Mouse (Mus musculus) right cerebral cortex, adult 18-20 months (tissue): ENCODE results near the gene Hs6st3.
A peak's percentile ranks its signal among the peaks of the same experiment; 100 is the strongest.

Source experiments
- DNase-seq: peaks from one replicate; pipeline ENCODE4 v3.0.0; 2022; ENCODE audit warnings: mixed read lengths

Gene Hs6st3

DNA sequence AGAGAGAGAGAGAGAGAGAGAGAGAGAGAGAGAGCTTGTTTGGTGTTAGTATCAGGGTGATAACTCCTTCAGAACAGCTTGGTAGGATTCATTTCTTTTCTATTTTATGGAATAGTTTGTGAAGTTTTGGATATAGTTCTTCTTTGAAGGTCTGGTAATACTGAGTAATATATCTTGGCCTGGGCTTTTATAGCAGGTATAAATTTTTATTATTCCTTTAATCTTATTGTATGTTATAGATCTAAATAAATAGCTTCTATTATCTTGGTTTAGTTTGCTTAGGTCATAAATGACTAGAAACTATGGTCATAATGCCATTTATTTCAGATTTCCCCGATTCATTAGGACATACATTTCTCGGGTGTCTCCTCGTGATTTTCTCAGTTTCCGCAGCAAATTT, 675.8 kb downstream of the Hs6st3 start:
- no peak for DNase-seq

GRCm38 (mm10) chr14:119815616-119816015, 677.5 kb downstream of the Hs6st3 start:
- DNase-seq, result no peak

- no peak for DNase-seq
These were observed 682.4 kb downstream of the Hs6st3 start for GRCm38 (mm10) chr14:119820562-119820961.

- DNase-seq, result no peak
These were observed 693.2 kb downstream of the Hs6st3 start for GRCm38 (mm10) chr14:119831165-119832011.

DNA sequence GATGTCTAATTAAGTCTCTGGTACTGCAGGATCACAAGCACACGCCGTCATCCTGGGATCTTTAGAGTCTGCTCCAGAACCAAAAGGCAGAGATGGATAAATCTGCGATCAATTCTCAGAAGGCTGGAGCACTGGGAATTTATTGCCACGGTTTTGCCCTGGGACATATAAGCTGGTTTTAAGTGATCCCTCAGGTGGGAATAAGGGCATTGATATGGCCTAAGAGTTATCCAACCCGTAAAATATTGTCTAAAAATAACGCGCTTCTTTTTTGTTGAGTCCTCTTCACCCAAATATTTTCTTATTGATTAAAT, 693.8 kb downstream of the Hs6st3 start:
- no peak for DNase-seq

DNA sequence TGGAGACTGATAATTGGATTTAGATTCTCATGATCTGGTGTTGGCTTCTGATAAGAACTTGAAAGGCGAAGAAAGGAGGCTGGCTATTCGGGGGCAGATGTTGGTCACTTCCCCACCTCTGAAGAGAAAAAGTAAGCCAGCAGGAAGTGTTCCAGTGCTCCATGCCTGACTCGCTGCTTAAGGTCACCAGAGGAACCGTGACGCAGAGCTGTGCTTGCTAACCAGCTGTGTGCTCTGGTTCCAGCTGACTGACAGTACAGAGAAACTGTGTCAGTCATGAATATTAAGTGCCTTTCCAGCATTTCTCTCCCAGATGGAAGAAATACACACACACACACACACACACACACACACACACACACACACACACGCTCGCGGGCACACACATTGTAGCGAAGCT, 694.8 kb downstream of the Hs6st3 start:
- DNase-seq, result no peak

DNA sequence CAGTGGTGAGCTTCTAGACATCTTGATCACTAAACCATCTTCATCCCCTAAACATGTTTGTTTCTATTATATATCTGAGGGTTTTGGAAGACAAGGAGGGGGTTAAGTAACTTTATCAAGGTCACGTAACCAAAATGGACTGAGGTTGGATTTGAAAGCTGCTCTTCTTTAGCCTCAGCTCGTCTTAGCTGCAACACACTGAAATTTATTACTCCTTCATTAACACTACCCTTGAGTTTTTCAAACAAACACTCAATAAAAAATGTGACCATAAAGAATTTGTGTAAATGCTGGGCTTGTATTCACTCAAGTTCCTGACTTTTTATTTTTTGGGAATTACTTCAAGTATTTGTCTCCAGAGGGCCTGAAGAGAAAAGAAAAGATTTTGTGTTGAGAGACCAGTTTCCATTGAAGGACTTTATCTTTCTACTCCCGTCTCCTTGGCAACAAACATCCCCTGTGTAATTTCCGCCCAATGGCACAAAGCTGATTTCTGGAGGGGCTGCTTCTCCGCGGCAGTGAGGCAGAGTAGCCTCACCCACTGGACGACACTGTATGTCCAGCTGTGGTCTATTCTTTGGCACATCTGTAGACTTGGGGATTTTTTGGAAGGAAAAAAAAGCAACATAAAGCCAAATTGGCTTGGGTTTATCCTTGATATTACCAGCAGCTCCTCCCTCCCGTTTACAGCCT, 696.0 kb downstream of the Hs6st3 start:
- no peak for DNase-seq

- no peak for DNase-seq
These were observed 697.9 kb downstream of the Hs6st3 start for GRCm38 (mm10) chr14:119836051-119836450.

- peak; percentile 46 for DNase-seq
These were observed 709.4 kb downstream of the Hs6st3 start for GRCm38 (mm10) chr14:119847540-119847939.

DNA sequence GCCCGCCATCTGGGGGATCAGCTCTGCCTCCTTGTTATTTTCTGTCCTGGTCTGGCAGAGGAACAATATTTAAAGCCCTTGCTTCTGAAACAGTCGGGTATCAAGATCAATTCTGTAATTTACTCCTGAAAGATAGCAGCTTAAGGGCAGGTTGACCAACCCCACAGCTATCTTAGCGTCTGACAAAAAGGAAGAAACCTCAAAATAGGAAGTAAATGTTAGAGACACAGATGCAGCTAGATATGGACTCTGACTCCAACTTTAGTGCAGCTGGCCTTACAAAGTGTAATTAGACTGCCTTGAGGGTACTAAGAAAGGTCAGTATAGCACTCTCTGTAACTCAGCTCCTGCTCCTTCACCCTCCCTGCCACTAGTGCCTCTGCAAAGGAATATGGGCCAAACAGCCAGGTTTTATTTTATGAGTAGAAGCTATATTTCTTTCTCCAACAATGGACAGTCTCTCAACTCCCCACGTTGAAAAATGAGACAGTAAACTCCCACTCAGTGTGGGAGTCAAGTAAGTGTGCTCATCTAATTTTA, 710.7 kb downstream of the Hs6st3 start:
- no peak for DNase-seq

DNA sequence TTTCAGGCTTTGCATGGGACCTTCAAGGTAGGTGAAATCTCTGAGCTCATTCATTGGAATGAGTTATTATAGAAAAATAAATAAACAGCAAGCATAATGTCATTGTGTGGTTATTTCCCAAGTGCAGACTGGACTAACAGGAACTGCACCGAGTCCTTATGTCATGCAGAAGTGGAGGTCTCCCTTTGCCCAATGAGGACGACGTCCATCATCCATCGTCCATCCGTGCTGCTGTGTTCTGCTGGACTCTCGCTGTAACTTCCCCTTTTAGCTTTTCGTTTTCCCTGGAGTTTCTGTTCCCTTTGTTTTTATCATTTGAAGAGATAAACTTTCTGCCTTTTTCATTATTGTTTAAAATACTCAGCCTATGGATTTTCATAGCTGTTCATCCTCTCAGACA, 711.2 kb downstream of the Hs6st3 start:
- DNase-seq, result no peak

- peak; percentile 37 for DNase-seq
These were observed 714.0 kb downstream of the Hs6st3 start for GRCm38 (mm10) chr14:119852139-119852538.

DNA sequence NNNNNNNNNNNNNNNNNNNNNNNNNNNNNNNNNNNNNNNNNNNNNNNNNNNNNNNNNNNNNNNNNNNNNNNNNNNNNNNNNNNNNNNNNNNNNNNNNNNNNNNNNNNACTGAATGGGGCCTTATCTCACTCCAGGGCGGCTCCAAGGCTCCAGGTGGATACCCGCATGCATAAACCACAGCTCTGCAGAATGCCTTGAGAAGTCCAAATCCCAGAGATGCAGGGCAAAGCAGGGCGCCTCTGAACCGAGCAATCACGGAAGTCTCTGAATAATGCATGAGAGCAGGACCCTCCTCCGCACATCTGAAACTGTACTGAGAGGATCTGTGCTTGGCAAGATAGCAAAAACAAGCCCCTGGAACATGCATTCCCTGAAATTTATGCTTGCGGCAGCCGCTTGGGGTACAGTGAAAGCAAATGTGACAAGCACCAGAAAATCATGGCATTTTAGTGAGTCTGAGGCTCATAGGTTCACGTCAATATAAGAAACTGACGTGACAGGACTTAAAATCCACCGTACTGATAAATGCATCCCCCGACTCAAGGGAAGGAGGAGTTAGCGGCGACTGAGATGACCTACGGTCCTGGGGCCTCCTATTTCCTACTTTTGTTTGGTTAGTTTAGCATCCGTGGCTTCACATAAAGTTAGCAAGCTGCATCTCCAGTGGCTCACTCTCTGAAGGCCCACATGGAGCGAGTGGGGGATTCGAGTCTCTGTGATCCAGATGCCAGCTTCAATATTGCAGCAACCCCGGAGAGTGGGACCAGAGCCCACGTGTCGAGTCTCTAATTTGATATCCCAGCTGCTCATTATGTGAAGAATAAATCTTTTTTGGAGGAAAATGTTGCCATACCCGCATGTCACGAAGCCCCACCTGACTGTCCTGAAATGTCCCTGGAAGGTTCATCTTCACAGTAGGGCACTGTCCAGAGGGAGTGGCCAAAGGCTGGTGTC, 719.5 kb downstream of the Hs6st3 start:
- peak; percentile 82 for DNase-seq

DNA sequence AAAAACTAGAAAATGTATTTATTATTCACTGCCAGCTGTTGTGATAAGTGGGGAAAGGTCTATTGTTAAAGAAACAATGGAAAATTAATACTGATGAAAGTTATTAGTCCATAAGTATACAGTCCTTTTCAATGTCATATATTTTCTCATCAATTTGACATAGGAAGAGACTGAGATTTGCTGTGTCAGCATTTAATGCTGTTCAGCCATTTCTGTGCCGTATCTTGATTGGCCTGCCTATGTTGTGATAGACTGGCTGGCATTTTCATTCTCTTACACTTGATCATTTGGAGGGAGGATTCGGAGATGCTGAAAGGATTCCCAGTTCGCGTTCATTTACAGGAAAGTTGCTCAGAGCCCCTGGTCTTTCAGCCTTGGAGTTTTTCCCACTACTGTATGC, 735.5 kb downstream of the Hs6st3 start:
- DNase-seq, result no peak

DNA sequence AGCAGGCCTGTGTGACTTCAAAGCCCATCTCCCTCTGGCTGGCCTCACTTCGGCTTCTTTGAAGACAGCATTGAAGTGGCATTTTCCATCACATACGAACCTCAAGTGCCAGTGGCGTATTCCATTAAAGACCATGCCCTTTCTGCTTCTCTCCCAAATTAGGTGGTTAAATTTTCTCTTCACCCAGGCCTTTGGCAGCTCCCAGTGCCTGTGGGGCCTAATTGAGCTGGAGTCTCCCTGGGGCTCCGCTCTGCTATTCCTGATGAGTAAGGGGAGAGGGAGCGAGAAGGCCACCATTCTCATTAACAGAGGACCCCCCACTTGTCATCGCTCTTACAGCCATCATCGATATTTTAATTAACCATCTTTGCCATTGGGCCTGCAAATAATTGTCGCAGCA, 754.8 kb downstream of the Hs6st3 start:
- DNase-seq, result no peak

DNA sequence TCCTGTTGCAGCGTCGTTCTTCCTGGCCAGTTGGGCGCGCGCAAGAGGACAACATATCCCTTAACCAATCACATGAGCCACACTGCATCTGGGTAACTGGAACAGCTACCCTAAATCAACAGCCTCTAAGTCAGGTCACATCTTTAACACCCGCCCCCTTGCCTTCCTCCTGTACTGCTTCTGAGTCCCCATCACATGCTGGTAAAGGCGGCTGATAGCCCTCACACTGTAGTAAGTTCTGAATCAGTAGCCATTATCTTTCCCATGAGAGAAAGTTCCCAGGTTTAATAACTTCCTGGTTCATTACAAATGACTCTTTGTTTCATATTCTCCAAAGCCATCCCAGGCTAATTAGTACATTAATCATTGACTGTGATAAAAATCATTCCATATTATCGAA, 757.0 kb downstream of the Hs6st3 start:
- DNase-seq, result no peak

GRCm38 (mm10) chr14:119895765-119896465, 757.8 kb downstream of the Hs6st3 start:
- no peak for DNase-seq

DNA sequence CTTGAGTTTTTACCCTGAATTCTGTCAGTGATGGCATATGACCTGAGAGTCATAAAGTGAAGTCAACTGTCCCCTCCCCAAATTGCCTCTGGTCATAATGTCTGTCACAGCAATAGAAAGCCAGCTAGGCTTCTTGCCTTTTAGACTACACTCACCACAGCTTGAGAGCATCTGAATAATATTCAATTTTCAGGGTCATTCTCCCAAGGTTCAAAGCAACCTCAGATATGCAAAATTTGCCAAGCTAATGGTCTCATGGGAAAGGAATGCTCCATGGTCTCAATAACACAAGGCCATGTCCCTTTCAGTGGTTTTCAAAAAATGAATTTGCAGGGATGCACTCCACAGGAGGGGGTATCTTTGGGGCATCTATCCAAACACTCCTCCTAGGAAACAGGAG, 764.3 kb downstream of the Hs6st3 start:
- DNase-seq, result no peak

GRCm38 (mm10) chr14:119908032-119908675, 770.0 kb downstream of the Hs6st3 start:
- peak; percentile 11 for DNase-seq

GRCm38 (mm10) chr14:119914508-119914907, 776.4 kb downstream of the Hs6st3 start:
- DNase-seq, result no peak

- DNase-seq, result no peak
These were observed 780.3 kb downstream of the Hs6st3 start for GRCm38 (mm10) chr14:119918281-119919034.
